Mouse (Mus musculus) thymus, adult 2 months (tissue): ENCODE measurements around the gene Spo11.

Experiments used
- CTCF ChIP-seq: fragments of 200-500 bp; IDR thresholded peaks from 2 replicates; pipeline ENCODE4 v1.5.1; 2012; ENCODE audit warnings: mild to moderate bottlenecking, control low read depth, low read length, moderate library complexity, borderline replicate concordance; ENCODE audit not compliant: control insufficient read depth, poor library complexity, insufficient read depth; ENCODE audit errors: extremely low read depth
- POLR2A ChIP-seq: fragments of 200-500 bp; IDR thresholded peaks from 2 replicates; pipeline ENCODE4 v1.6.1; 2012; ENCODE audit warnings: mild to moderate bottlenecking, low read length, control low read depth, moderate library complexity; ENCODE audit not compliant: control insufficient read depth, poor library complexity, insufficient read depth; ENCODE audit errors: extremely low read depth

DNA sequence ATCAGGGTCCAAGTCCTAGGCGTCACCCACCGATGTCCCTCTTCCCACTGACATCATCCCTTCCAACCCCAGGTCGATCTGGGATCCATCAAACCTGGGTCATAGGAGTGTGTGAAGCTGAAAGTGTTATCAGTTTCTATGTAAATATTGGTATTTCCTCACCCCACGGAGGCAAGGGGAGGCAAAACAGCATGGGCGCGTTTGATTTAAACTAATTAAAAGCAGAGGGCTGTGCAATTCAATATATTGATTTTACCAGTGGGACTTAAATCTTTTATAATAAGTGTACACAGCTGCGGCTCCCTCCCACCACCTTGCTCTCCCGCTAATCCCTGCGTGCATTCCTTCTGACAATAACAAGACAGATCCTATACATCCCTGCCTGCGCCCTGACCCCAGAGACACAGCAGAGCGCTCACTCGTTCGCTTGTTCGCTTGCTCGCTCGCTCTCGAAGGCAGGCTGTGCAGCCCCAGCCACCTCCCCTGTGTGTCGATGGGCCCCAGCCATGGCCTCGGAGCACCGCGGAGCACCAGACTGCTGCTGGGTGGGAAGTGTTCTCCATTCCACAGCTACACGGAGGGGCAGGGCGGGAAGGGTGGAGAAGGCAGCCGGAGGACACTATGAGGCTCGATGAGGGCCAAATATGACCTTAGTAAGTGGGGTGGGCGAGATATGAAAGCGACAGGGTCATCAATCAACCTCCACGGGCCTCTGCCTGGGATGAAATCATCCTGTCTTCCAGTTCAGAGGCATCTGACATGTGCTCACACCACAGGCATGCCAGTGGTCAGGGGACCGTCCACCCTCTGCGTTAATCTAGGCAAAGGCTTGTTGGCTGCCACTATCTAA, 42.4 kb upstream of the Spo11 start:
- TF ChIP-seq POLR2A (no peak), CTCF (no peak)
